Mouse (Mus musculus) stomach, embryonic 16.5 days (tissue): ENCODE data around the gene Pnpla3. TPM values are rescaled to one million over a fixed set of nuclear protein-coding genes. Genes with fewer than 3 reads are reported as not detected.
"Not testable (repeated sequence)": the region's sequence is repeated elsewhere in the genome, so short reads cannot be mapped to it uniquely, and the experiment has no call there.

Experiments used
- ATAC-seq: fragments of 200-750 bp; cut with Nextera tagmentation; 2 replicates; pipeline ENCODE4 v1.8.0; 2017; ENCODE audit warnings: moderate number of reproducible peaks, moderate TSS enrichment; ENCODE audit not compliant: insufficient read depth, low FRiP score
- H3K27ac ChIP-seq: fragments of 300-500 bp; sonication (generic); 2 replicates; pipeline ENCODE4 v1.5.1; 2014; ENCODE audit warnings: low read length
- H3K27me3 ChIP-seq: fragments of 300-500 bp; sonication (generic); 2 replicates; pipeline ENCODE4 v1.6.1; 2014; ENCODE audit warnings: low read length, control low read depth, mixed read lengths; ENCODE audit not compliant: control insufficient read depth, insufficient read depth
- H3K36me3 ChIP-seq: fragments of 300-500 bp; sonication (generic); 2 replicates; pipeline ENCODE4 v1.6.1; 2014; ENCODE audit warnings: low read length; ENCODE audit not compliant: control insufficient read depth, insufficient read depth
- H3K4me1 ChIP-seq: fragments of 300-500 bp; sonication (generic); 2 replicates; pipeline ENCODE4 v1.6.1; 2014; ENCODE audit warnings: low read length, control low read depth, mixed read lengths; ENCODE audit not compliant: control insufficient read depth, insufficient read depth
- H3K4me2 ChIP-seq: fragments of 300-500 bp; sonication (generic); 2 replicates; pipeline ENCODE4 v1.6.1; 2014; ENCODE audit warnings: low read depth, low read length, mixed read lengths
- H3K4me3 ChIP-seq: fragments of 300-500 bp; sonication (generic); replicated peaks from 2 replicates; pipeline ENCODE4 v1.5.1; 2014; ENCODE audit warnings: mild to moderate bottlenecking, low read length
- H3K9ac ChIP-seq: fragments of 300-500 bp; sonication (generic); 2 replicates; pipeline ENCODE4 v1.6.1; 2014; ENCODE audit warnings: low read length
- H3K9me3 ChIP-seq: fragments of 300-500 bp; sonication (generic); replicated peaks from 2 replicates; pipeline ENCODE4 v1.6.1; 2016; ENCODE audit warnings: low read length, control low read depth; ENCODE audit not compliant: control insufficient read depth
- WGBS: fragments of 180-500 bp; shearing (Covaris S2); extraction: QIAGEN DNeasy Blood & Tissue Kit; methylation state at CpG from one replicate; pipeline ENCODE4 v1.1.7; 2014; 5-methylcytosine and 5-hydroxymethylcytosine counted together
- polyA plus RNA-seq: library from polyadenylated mRNA; unstranded; fragments of >200 nt; fragmentation: Nextera tagmentation; extraction: Ambion mirVana; gene quantifications from 2 replicates; pipeline ENCODE4 v1.2.1, GENCODE M21; 2015

Gene Pnpla3
- polyA plus RNA-seq, 1 experiment from 2014 or later: 1.3 TPM

DNA sequence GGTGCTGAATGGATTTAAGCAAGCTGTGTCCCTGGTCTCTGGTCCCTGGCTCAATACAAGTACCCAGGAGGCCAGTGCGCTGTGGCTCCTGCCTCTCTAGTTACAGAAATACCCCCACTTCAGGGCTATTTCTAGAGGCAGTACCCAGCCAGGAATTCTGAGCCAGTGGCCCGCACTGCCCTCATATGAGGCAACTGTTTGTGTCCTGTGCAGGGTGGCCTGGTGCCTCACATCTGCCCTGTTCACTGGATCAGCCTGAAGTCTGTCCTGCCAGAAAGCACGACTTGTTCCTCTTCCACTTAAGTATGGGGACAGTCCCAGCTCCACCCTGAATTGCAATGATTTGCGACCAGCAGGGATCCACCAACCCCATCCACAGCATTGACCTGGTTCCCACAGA lies 34.2 kb upstream of the Pnpla3 start:
- Histone ChIP-seq H3K27ac (no peak overlapping the region), H3K9ac (no peak overlapping the region), H3K36me3 (no peaks in the 10 kb centered on the region), H3K9me3 (no peaks in the 10 kb centered on the region; the same call in 1 of the 2 replicates), H3K27me3 (no peaks in the 10 kb centered on the region), H3K4me2 (no peak overlapping the region), H3K4me1 (no peaks in the 10 kb centered on the region), H3K4me3 (no peak overlapping the region)
- WGBS: 69% methylated on average over 4 of the region's 4 CpGs
- no peak for ATAC-seq

DNA sequence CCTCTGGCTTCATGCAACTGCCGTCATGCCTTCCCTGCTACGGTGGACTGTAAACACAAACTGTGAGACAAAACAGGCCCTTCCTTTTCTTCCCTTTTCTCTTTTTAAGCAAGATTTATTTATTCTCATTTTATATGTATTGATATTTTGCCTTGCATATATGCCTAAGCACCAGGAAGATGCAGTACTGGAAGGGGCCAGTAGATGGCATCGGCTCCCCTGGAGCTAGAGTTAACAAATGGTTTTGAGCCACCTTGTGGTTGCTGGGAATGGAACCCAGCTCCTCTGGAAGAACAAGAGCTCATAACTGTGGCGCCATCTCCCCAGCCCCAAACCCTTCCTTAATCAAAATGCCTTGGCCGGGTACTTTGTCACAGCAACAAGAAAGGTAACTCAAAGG lies 32.2 kb upstream of the Pnpla3 start:
- Histone ChIP-seq H3K9me3 (no peaks in the 10 kb centered on the region; the same call in 1 of the 2 replicates), H3K4me1 (no peaks in the 10 kb centered on the region), H3K27ac (no peak overlapping the region), H3K36me3 (no peaks in the 10 kb centered on the region), H3K9ac (no peak overlapping the region), H3K4me2 (no peak overlapping the region), H3K27me3 (no peaks in the 10 kb centered on the region), H3K4me3 (no peak overlapping the region)
- ATAC-seq: no peak
- 75% methylated on average over 5 of the region's 5 CpGs for WGBS

DNA sequence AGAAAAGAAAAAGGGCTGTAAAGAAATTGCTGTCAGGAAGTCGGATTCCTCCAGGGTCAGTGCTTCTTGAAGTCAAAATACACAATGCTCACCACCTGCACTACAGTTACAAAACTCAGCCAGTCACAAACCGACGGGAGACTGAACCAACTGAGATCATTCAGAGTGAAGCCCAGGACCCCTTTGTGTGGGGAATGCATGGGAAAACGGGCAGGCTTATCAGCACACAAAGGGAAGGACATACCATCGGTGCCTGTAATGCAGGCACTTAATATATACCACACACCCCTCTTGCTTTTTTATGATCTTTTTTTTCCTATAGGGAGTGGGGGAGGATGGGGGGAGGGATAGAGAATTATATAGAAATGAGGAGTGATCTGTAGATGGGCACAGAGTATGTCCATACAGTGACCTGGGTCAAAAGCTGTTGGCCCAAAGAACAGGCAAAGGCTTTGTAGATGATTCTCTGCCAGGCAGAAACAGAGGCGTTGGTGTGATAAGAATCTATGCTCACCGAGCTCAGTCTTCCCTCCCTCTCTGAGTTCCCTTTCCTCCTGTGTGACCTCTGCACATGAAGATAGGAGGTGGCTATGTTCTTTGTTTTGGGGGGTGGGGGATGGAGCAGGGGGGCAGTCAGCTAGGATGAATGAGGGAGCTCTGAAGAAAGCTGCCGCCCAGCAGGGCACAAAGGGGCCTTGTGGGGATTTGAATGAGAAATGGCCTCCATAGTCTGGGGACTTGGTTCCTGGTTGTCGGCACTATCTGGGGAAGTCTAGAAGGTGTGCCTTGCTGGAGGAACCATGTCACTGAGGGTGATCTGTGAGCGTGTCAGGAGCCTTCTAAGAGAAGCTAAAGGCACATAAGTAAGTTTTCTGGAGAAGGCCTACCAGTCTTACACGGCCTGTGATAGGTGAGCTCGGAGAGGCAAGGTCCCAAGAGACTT lies 30.9 kb upstream of the Pnpla3 start:
- Histone ChIP-seq H3K9ac (no peak overlapping the region), H3K4me1 (no peaks in the 10 kb centered on the region; the same call in 1 of the 2 replicates), H3K27ac (no peak overlapping the region), H3K4me2 (no peak overlapping the region), H3K4me3 (no peak overlapping the region), H3K9me3 (no peaks in the 10 kb centered on the region; the same call in 1 of the 2 replicates), H3K36me3 (no peaks in the 10 kb centered on the region), H3K27me3 (no peaks in the 10 kb centered on the region)
- ATAC-seq: no peak
- WGBS: 40% methylated on average over 12 of the region's 12 CpGs

DNA sequence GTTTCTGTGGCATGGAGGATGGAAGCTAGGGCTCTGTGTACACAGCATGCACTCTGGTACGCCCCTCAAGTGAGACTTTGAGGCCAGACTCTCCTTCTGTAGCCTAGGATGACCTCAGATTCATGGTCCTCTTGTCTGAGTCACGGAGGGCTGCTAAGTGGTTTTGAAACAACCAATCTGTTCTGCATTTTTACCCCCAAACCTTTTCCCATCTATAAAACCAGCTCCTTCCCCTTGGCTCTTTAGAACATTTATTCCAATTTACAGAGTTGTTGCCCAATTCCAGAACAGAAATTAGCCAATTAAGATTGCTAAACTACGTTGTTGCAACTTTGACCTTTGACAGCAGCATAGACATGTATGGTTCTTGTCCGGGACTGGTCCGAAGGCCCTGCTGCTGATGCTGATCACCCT lies 28.0 kb upstream of the Pnpla3 start:
- no peak for ATAC-seq
- H3K4me1 ChIP-seq: no peaks in the 10 kb centered on the region; the same call in 1 of the 2 replicates
- H3K9ac ChIP-seq: no peak overlapping the region
- H3K4me2 ChIP-seq: no peak overlapping the region
- no peak overlapping the region for H3K4me3 ChIP-seq
- no peak overlapping the region for H3K27ac ChIP-seq
- H3K36me3 ChIP-seq: no peaks in the 10 kb centered on the region
- H3K27me3 ChIP-seq: no peaks in the 10 kb centered on the region
- WGBS: 69% methylated on average over 5 of the region's 5 CpGs
- no peaks in the 10 kb centered on the region; the same call in 1 of the 2 replicates for H3K9me3 ChIP-seq

GRCm38 (mm10) chr15:84140109-84140508 lies 27.5 kb upstream of the Pnpla3 start:
- WGBS: 53% methylated on average over 3 of the region's 3 CpGs
- no peak for ATAC-seq
- no peak overlapping the region for H3K27ac ChIP-seq
- no peaks in the 10 kb centered on the region; the same call in 1 of the 2 replicates for H3K4me1 ChIP-seq
- H3K27me3 ChIP-seq: no peaks in the 10 kb centered on the region
- no peak overlapping the region for H3K9ac ChIP-seq
- H3K4me2 ChIP-seq: no peak overlapping the region
- H3K36me3 ChIP-seq: no peaks in the 10 kb centered on the region
- H3K4me3 ChIP-seq: no peak overlapping the region
- H3K9me3 ChIP-seq: no peaks in the 10 kb centered on the region; the same call in 1 of the 2 replicates

DNA sequence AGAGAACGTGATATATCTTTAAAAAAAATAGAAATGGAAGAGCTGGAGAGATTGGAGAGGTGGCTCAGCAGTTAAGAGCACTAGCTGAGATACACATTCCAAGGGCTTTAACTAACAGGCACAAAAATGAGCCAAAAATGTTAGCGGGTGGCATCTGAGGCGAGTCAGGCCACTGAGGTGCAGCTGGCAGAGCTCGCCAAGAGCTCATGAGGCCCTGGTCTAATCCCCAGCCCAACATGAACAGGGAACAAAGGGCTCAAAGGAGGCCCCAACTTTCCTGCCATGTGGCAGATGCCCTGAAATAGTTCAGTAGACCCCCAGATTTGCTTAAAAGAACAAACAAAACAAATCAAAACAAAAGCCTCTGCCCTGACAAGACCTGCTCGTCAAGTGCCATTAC lies 26.7 kb upstream of the Pnpla3 start:
- H3K9ac ChIP-seq: no peak overlapping the region
- H3K4me2 ChIP-seq: no peak overlapping the region
- ATAC-seq: no peak
- no peaks in the 10 kb centered on the region; the same call in 1 of the 2 replicates for H3K4me1 ChIP-seq
- H3K9me3 ChIP-seq: no peaks in the 10 kb centered on the region
- no peaks in the 10 kb centered on the region for H3K27me3 ChIP-seq
- WGBS: 62% methylated on average over 5 of the region's 5 CpGs
- no peak overlapping the region for H3K27ac ChIP-seq
- no peak overlapping the region for H3K4me3 ChIP-seq
- H3K36me3 ChIP-seq: no peaks in the 10 kb centered on the region

DNA sequence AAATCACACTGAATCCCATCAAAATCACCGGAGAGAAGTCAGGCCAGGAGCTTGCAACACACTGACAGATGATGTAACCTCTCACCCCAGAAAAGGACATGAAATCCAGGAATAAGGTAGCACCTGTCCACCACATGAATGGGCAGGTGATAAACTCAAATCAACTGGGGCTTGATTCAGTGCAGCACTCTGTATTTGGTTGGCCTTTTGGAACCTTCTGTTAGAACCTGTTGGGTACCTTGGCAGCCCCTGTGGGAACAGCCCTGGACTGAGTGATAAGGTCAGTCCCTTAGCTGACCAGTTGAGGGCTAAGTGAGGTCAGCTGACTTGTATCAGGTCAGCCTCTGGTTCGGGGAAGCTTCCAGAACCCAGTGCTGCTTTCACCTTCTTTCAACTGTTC lies 11.5 kb upstream of the Pnpla3 start:
- Histone ChIP-seq H3K4me1 (no peaks in the 10 kb centered on the region), H3K27ac (no peak overlapping the region), H3K9ac (no peak overlapping the region), H3K9me3 (no peaks in the 10 kb centered on the region), H3K36me3 (no peaks in the 10 kb centered on the region), H3K4me3 (no peak overlapping the region), H3K4me2 (no peak overlapping the region), H3K27me3 (no peaks in the 10 kb centered on the region)
- 87% methylated on average over 2 of the region's 2 CpGs for WGBS
- ATAC-seq: no peak

- H3K4me3 ChIP-seq, H3K4me1 ChIP-seq, H3K27ac ChIP-seq, H3K36me3 ChIP-seq, ATAC-seq, H3K4me2 ChIP-seq, H3K9me3 ChIP-seq, H3K9ac ChIP-seq, H3K27me3 ChIP-seq: not testable (repeated sequence)
- 83% methylated on average over 6 of the region's 6 CpGs for WGBS
Observed at GRCm38 (mm10) chr15:84157530-84157929, 10.1 kb upstream of the Pnpla3 start.

DNA sequence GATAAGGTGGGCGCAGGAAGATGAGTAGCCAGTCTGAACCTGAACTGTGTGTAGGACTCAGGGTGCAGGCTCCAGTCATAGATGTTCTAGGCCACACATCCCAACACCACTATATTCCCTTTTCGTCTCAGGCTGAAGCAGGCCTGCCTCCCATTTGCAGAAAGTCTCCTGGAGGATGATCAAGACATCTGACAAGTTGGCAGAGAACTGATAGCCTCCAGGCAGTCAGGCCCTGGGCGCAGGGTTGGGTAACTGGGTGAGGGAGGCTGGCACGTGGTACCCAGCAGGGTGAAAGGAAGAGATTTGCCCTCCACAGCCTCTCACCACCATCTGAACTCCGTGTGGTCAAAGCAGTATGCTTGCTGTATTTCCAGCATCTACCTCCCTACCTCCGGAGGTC lies 5.8 kb upstream of the Pnpla3 start:
- H3K9me3 ChIP-seq: no peaks in the 10 kb centered on the region
- WGBS: 76% methylated on average over 6 of the region's 6 CpGs
- no peak for ATAC-seq
- H3K36me3 ChIP-seq: no peaks in the 10 kb centered on the region
- no peaks in the 10 kb centered on the region for H3K27me3 ChIP-seq
- H3K4me3 ChIP-seq: no peak overlapping the region
- no peak overlapping the region for H3K27ac ChIP-seq
- H3K4me1 ChIP-seq: no peaks in the 10 kb centered on the region
- H3K4me2 ChIP-seq: no peak overlapping the region
- no peak overlapping the region for H3K9ac ChIP-seq
